Mouse (Mus musculus): ENCODE measurements at regions not wholly inside any gene's neighbourhood (a gene's known extent, or its start where the extent isn't known, plus 50 kb on each side); places are given as distances from the start of the nearest gene placed in this dataset.

DNA sequence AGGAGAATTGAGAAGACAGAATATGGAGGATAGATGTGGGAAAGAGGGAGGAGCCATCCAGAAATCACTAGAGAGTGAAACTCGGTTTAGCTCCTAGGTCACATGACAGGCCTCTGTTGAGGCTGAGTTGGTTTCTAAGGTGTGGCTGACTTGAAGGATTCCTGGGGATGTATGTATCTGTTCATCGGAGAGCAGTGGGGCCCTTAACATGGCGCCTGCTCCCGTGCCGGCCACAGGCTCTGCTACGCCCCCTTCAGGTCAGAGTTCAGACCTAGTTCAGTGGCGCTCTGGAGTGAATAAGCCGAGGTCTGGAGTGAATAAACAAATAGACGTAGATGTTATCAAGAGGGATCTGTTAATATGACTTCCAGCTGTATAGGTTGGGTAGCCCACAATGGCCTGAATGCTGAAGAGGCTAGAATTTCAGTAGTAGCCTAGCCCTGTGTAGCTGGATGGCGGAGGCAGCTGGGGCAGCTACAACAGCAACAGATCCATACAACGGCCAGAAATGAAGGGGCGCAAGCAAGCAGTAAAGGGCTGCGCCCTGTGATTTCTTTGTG lies 239.4 kb downstream of the Gm10260 start:
- DNase-seq (ENCODE audit: low spot score), result no peak

GRCm38 (mm10) chr13:97516731-97517130 lies 243.7 kb downstream of the Gm10260 start:
- DNase-seq (ENCODE audit: low spot score), result no peak

DNA sequence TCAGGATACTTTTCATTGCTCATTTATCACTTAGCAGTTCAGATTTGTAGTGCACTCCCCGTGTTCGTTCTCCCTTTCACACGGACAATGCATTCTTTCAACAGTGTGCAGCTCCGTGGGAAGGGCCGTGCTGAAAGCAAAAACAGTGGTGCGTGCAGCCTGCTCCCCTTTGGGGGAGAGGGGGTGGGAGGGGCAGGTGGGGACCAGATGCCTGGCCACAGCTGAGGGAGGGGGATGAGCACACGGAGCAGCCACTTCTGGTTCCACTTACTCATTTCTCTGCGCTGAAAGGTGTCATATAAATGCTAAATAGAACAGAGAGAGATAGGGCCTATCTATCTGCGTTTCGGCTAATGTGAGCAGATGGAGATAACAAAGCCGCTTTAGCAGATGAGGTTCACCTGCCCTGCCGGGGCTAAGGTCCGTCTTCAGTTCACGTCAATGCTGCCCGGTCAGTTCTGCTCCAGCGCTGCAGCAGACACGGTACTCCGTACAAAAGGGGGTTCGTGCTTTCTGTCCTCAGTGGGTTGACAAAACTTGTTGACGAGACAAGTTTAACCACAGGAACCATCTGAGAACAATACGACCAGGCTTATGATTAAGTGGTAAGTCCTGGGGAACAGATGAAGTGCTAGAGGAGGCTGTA lies 245.9 kb downstream of the Gm10260 start:
- DNase-seq (ENCODE audit: low spot score), result no peak

- no peak for DNase-seq (ENCODE audit: low spot score)
These were observed 247.9 kb downstream of the Gm10260 start for GRCm38 (mm10) chr13:97512521-97512920.

- peak; percentile 12 for DNase-seq (ENCODE audit: low spot score)
These were observed 249.8 kb downstream of the Gm10260 start for GRCm38 (mm10) chr13:97510431-97511261.

- no peak for DNase-seq (ENCODE audit: low spot score)
These were observed 255.5 kb downstream of the Gm10260 start for GRCm38 (mm10) chr13:97504949-97505348.

- DNase-seq (ENCODE audit: low spot score), result no peak
These were observed 256.3 kb downstream of the Gm10260 start for GRCm38 (mm10) chr13:97503955-97504739.

DNA sequence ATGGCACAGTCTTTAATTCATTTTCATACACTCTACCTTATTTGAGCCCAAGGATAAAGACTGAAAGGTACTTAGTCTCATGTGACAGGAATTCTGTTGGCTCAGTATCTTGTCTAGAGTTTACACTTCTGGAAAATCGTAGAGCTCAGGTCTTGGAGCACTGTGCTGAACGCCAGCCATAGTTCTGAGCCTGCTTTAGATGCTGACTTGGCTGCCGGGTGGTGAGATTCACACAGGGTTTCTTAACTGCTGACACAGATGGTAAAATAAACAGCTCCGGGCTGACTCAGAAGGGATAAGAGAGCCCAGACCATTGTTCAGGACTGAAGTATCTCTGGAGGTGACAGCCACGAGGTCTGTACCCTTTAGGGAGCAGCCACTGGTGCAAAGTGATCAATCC lies 257.0 kb downstream of the Gm10260 start:
- no peak for DNase-seq (ENCODE audit: low spot score)

GRCm38 (mm10) chr13:97500155-97500554 lies 259.2 kb downstream of the Enc1 start:
- DNase-seq (ENCODE audit: low spot score), result no peak

DNA sequence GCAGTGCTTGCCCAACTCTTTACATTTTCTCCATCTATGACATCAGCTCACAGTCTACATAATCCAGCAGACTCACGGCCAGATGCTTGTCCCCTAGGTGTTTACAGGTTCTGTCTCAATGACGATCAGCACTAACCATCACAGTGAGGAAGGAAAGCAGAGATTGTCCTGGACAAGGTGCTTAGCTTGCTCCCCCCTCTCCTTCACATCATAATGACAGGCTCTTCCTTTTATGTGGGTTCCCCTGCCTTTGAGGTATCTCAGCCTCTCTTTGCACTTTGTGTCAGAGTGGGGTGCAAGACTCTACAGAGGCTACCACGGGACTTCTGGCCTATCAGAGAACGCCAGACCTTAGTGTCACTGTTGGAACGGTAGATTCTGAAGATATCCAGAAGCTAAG lies 258.1 kb downstream of the Enc1 start:
- no peak for DNase-seq (ENCODE audit: low spot score)

DNA sequence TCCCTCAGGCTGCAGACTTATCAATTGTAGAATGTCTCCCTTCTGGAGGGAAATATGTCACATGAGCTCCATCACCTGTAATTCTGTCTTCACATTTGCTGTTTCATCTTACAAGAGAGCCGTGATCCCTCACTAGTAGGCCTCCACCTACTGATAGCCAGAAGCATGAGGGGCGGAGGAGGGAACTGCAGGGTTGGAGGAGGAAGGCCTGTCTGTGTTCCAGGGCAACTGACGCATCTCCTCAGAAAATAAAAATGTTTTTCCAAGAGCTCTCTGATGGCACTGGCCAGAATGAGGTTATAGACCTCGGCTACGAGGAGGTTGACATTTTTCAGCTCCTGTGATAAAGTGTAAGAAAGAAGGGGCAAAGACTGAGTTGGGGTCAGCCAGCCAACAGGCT lies 257.0 kb downstream of the Enc1 start:
- no peak for DNase-seq (ENCODE audit: low spot score)

DNA sequence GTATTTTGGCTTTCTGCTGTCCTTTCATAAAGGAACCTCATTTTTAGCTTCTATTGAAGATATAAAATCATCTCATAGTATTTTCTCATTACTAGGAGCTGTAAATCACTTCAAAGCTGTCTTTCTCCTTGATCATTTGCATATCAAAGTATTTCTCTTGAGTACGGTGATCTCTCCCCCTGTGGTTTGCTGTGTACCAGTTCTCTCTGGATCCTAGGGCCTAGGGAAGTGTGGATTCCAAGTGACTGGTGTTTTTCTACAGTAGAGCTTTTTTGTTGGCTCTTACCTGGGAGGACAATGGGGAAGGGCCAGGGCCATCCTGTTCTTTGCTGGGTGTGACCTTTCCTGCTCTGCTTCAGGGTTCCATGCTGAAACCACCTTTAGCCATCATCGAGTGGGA lies 253.9 kb downstream of the Enc1 start:
- no peak for DNase-seq (ENCODE audit: low spot score)

GRCm38 (mm10) chr13:97493836-97494235 lies 252.9 kb downstream of the Enc1 start:
- no peak for DNase-seq (ENCODE audit: low spot score)

DNA sequence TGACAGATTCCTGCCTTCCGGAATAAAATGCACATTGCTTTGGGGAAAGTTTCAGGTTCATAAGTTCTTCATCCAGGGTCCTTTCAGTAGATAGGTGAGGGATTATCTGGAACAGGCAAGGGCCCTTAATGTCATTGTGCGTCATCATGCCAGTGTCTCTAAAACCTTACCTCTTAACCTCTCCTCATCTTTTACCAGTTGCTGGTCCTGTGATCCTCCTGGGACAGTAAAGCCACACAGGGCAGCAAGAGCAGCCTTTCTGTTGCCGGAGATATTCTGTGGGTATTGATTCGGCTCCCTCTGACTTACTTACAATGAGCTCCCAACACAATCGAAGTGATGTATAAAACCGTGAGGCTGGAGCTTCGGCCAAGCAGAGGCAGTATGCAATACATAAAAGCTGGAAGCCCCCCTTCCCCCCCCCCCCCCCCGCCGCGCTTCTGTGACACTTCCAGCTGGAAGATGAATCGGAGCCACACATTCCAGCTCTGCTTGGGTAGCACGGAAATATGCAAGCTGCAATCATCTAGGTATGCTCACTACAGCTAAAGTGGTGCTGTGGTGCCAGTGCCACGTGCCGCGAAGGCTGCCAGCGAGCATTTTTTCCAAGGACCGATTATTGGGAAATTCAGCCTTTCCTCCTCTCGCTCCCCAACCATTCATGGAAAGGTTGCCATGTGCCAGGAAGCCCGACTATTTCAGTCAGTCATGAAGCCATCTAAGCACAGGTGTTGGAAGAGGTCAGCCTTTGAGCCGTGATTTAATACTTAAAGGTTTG lies 252.2 kb downstream of the Enc1 start:
- DNase-seq (ENCODE audit: low spot score), result no peak

DNA sequence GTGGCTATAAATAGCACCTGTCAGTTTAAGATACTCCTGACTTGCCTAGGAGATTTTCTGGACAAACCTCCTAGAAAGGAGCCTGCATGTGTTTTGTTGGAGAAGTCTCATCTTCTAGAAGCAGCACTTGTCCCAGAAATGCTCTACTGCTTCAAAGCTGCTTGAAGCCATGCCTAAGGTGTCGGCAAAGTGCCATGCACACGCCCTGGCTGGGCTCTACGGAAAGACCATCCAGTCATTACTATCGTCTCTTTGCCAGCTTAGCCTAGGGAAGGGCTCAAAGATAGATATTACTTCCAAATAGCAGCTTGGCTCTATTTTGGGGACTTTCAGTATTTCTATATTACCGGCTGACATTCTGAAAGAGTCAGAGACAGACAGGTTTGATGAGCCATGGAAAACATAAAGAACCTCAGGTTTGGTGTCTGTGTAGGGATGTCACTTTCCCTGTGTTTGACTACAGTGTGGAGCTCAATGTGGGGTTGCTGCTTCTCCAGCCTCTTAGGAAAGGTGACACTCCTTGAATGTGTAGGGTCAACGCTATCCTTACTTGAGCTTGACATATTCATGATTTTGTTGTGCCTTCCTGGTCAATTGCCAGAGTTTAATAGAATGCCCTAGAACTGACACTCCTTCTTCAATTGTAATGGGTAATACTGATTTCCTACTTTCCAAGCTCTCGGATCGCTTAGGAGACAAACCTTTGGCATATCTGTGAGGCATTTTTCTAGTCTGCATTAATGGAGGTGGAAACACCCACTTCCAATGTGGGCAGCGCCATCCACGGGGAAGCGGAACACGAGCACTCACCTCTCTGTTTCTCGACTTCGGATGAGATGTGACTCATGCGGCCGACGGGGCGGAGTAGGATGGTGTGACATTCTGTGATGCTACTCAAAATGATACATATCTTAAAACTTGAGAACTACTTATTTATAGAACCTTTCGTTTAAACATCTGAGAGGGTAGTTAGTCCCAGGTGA lies 251.3 kb downstream of the Enc1 start:
- DNase-seq (ENCODE audit: low spot score), result no peak

DNA sequence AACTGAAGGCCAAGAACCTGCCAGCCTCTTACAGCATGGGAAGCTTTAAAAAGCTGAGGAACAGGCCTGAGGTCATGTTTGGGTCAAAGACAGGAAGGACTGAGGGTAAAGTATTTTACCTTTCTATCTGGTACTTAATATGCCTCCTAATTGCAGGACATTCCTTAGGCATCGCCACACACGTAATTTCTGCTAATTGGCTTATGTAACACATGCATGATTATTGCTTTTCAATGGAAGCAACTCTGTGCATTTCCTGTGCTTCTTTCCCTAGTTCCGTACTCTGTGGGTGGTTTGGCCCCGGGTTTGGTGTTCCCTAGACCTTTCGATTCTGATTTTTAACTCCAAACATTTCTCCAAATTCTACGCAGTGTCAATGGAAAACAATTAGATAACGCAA lies 249.2 kb downstream of the Enc1 start:
- no peak for DNase-seq (ENCODE audit: low spot score)

- DNase-seq (ENCODE audit: low spot score), result no peak
These were observed 248.8 kb downstream of the Enc1 start for GRCm38 (mm10) chr13:97489721-97490120.

DNA sequence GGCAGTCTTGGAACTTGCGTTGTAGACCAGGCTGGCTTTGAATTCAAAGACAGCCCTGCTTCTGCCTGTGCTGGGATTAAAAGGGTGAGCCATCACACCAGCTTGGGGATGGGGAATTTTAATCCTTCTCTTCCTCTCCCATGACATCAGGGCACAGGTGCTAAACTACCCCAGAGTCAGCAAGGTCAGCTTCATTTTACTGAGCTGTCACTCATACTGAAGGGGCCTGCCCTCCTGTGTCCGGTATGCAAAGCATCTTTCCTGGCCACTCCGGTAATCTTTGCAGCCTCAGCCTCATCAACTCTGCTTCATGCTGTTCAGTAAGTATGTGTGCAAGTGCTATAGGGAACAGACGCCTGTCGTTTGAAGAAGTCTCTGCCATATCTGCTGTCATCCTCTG lies 248.1 kb downstream of the Enc1 start:
- no peak for DNase-seq (ENCODE audit: low spot score)

- DNase-seq (ENCODE audit: low spot score), result no peak
These were observed 247.6 kb downstream of the Enc1 start for GRCm38 (mm10) chr13:97488518-97488917.

Measured in heart, adult 8-10 months (tissue).